Mouse (Mus musculus) C2C12 (cell line): ENCODE measurements at regions not wholly inside any gene's neighbourhood (a gene's known extent, or its start where the extent isn't known, plus 50 kb on each side); places are given as distances from the start of the nearest gene placed in this dataset.

ENCODE experiments used
- H3K27me3 ChIP-seq: one replicate; pipeline ENCODE4 v1.6.1; 2011; ENCODE audit not compliant: control insufficient read depth, insufficient read depth, insufficient read length
- H3K36me3 ChIP-seq: one replicate; pipeline ENCODE4 v1.6.1; 2011; ENCODE audit not compliant: control insufficient read depth, insufficient read depth
- H3K4me3 ChIP-seq: one replicate; pipeline ENCODE4 v1.5.1; 2011; ENCODE audit warnings: mild to moderate bottlenecking, control low read depth; ENCODE audit not compliant: poor library complexity, insufficient read depth, severe bottlenecking
- H3K79me2 ChIP-seq: one replicate; pipeline ENCODE4 v1.6.1; 2011; ENCODE audit not compliant: control insufficient read depth, insufficient read depth
- H3K79me3 ChIP-seq: one replicate; pipeline ENCODE4 v1.6.1; 2011; ENCODE audit warnings: low read depth, control low read depth
- H3ac ChIP-seq: one replicate; pipeline ENCODE3; 2011; ENCODE audit warnings: low read depth; ENCODE audit not compliant: control insufficient read depth, insufficient read length
- CEBPB ChIP-seq: IDR thresholded peaks from one replicate; pipeline ENCODE4 v1.6.1; 2011; ENCODE audit warnings: low read depth, mild to moderate bottlenecking, control low read depth, moderate library complexity
- CTCF ChIP-seq: IDR thresholded peaks from one replicate; pipeline ENCODE4 v1.5.1; 2011; ENCODE audit not compliant: control insufficient read depth, insufficient read depth, insufficient read length
- FOSL1 ChIP-seq: IDR thresholded peaks from one replicate; pipeline ENCODE4 v1.8.0; 2011; ENCODE audit warnings: mild to moderate bottlenecking, low read length; ENCODE audit not compliant: poor library complexity, insufficient read depth, severe bottlenecking
- MAX ChIP-seq: IDR thresholded peaks from one replicate; pipeline ENCODE4 v1.6.1; 2011; ENCODE audit warnings: mild to moderate bottlenecking, control low read depth
- MYOD1 ChIP-seq: IDR thresholded peaks from one replicate; pipeline ENCODE4 v1.6.1; 2011; ENCODE audit warnings: low read depth; ENCODE audit not compliant: control insufficient read depth, insufficient read length
- MYOG ChIP-seq: IDR thresholded peaks from one replicate; pipeline ENCODE4 v1.6.1; 2011; ENCODE audit not compliant: control insufficient read depth, insufficient read length; ENCODE audit errors: extremely low read depth
- USF1 ChIP-seq: IDR thresholded peaks from one replicate; pipeline ENCODE4 v1.6.1; 2011; ENCODE audit warnings: low read depth, mild to moderate bottlenecking, control low read depth, moderate library complexity

GRCm38 (mm10) chr1:137270659-137271612 is 310.7 kb upstream of the Nr5a2 start:
- Histone ChIP-seq H3K4me3 (no peak overlapping the region), H3K79me2 (no peaks in the 10 kb centered on the region), H3K36me3 (no peaks in the 10 kb centered on the region), H3K27me3 (no peaks in the 10 kb centered on the region), H3K79me3 (no peaks in the 10 kb centered on the region), H3ac (no peak overlapping the region)
- TF ChIP-seq FOSL1: no peak
- TF ChIP-seq MYOG: no peak
- TF ChIP-seq CEBPB: no peak
- TF ChIP-seq MAX: no peak
- no peak for TF ChIP-seq CTCF

- no peaks in the 10 kb centered on the region for H3K79me2 ChIP-seq
- no peak overlapping the region for H3ac ChIP-seq
- TF ChIP-seq CTCF (no peak), USF1 (no peak), FOSL1 (no peak), MAX (no peak), MYOG (no peak), CEBPB (no peak), MYOD1 (no peak)
- no peaks in the 10 kb centered on the region for H3K27me3 ChIP-seq
- H3K4me3 ChIP-seq: no peak overlapping the region
- no peaks in the 10 kb centered on the region for H3K79me3 ChIP-seq
- H3K36me3 ChIP-seq: no peaks in the 10 kb centered on the region
These were observed 302.6 kb upstream of the Nr5a2 start for GRCm38 (mm10) chr1:137262806-137263370.

GRCm38 (mm10) chr1:137262121-137262525 is 301.9 kb upstream of the Nr5a2 start:
- H3K36me3 ChIP-seq: no peaks in the 10 kb centered on the region

GRCm38 (mm10) chr1:137256294-137256693 is 296.0 kb upstream of the Nr5a2 start:
- no peaks in the 10 kb centered on the region for H3K27me3 ChIP-seq
- H3K4me3 ChIP-seq: no peak overlapping the region
- TF ChIP-seq MYOG (no peak), FOSL1 (no peak), MAX (no peak)

More at GRCm38 (mm10) chr1:137262121-137262525, 301.9 kb upstream of the Nr5a2 start:
- Histone ChIP-seq H3K79me3 (no peaks in the 10 kb centered on the region), H3K4me3 (no peak overlapping the region), H3K79me2 (no peaks in the 10 kb centered on the region), H3ac (no peak overlapping the region), H3K27me3 (no peaks in the 10 kb centered on the region)
- TF ChIP-seq MYOD1: no peak
- no peak for TF ChIP-seq CEBPB
- TF ChIP-seq MAX: no peak
- no peak for TF ChIP-seq USF1
- no peak for TF ChIP-seq FOSL1
- TF ChIP-seq MYOG: no peak
- no peak for TF ChIP-seq CTCF

GRCm38 (mm10) chr1:137255041-137255440 is 294.8 kb upstream of the Nr5a2 start:
- Histone ChIP-seq H3K4me3 (no peak overlapping the region), H3K27me3 (no peaks in the 10 kb centered on the region)
- TF ChIP-seq CEBPB (no peak), USF1 (no peak), FOSL1 (no peak), MYOD1 (no peak), CTCF (no peak), MAX (no peak), MYOG (no peak)

More at GRCm38 (mm10) chr1:137256294-137256693, 296.0 kb upstream of the Nr5a2 start:
- H3K79me3 ChIP-seq: no peaks in the 10 kb centered on the region
- H3K36me3 ChIP-seq: no peaks in the 10 kb centered on the region
- H3ac ChIP-seq: no peak overlapping the region
- no peaks in the 10 kb centered on the region for H3K79me2 ChIP-seq

More at GRCm38 (mm10) chr1:137255041-137255440, 294.8 kb upstream of the Nr5a2 start:
- Histone ChIP-seq H3K79me3 (no peaks in the 10 kb centered on the region), H3K36me3 (no peaks in the 10 kb centered on the region), H3ac (no peak overlapping the region), H3K79me2 (no peaks in the 10 kb centered on the region)
